Mouse (Mus musculus) cerebellum, adult 9-11 months (tissue): Measurements from ENCODE around the gene Cyp4x1.

ENCODE experiments used
- DNase-seq: peaks from one replicate; pipeline ENCODE4 v3.0.0; 2022

Cyp4x1 gene

GRCm38 (mm10) chr4:115088611-115089338 is 45.3 kb downstream of the Cyp4x1 start, which contains the start of gene Pdzk1ip1:
Gene Pdzk1ip1 (plus strand): TSS chr4:115088708.
- DNase-seq = no peak

DNA sequence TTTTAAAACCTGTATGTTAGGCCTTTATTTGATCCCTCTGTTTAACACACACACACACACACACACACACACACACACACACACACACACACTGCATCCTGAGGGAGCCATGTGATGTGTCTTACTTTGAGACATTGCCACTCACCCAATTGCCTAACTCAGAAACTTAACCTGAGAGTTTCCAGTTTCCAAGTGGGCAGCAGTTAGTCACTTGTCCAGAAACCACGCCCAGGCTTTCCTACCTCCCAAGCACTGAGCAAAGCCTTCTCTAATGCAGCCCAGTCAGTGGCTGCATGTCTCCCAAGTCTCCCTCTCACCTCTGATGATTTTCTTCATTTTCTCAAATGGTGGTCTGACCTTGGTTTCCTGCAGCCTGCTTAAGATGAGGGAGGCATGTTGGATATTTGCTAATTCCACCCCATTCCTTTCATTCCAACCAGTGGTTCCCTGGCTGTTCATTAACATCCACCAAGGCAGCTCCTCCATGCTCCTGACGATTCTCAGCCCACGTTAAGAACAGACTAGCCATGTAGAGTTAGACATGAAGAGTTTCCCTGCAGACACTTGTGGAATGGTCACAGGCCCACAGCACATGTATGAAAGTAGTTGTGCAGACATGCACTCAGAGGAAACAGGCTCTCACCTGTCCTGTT is 47.2 kb downstream of the Cyp4x1 start:
- no peak for DNase-seq

DNA sequence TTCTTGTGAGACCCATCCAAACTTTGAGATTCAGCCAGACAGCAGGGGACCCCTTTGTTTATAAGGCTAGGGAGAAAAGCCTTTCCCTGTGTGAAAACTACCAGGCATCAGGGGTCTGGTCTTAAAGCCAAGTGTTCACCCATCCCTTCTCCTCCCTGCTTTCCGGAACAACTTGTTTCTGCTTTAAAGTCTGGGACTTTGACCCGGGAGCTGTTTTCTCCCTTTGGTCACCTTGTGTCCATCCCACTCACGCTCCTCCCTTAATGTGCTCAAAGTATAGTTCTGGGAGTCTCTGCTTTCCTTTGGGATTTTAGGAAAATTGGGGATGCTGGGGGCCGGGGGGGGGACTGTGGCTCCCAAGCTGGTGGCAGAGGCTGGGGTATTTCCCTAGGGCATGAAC is 47.8 kb downstream of the Cyp4x1 start:
- no peak for DNase-seq

DNA sequence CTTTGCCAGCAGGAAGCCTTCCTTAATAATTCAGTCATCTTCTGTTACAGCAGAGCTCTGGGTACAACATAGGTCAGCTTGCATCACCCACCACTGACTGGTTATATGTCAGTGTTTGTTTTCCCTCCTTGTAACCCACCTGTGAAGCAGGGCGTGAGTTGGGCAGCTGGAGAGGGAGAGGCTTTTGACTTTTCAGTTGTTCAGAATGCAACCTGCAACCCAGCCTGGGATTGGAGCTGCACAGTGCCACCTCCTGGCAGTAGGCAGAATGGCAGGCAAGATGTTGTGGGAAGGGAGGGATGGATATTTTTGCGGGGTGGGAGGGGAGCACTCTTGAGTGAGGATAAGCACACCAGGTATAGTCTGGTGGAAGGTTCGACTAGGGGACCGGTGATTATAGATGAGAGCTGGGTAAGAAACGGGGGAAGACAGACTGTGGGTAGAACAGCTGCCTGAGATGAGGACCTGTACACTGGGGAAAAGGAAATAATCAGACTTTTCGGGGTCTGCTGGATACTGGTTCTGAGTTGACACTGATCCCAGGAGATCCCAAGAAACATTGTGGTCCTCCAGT is 48.5 kb downstream of the Cyp4x1 start:
- no peak for DNase-seq

GRCm38 (mm10) chr4:115083031-115083430 is 51.0 kb downstream of the Cyp4x1 start:
- no peak for DNase-seq

DNA sequence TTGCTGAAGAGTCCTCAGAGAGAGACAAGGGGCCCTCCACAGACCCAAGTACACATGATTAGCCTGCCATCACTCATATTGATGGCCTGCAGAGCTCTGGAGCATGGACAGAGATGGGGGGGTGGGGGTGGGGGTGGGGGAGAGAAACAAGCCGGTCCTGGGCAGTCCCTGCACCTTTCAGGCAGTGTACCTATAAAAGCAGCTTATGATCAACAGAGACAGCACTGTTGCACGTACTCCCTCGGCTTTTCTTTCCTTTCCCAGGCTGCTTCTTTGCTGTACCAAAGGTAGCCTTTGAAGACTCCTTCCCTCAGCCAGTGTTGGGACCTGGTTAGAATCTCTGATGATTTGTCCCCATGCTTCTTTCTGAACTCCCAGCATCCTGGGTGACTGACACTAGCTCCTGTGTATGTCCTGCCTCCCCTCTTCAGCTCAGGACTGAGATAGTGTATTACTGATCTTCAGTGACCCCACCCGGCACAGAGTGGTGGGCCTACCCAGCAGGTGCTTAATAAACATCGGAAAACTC is 54.2 kb downstream of the Cyp4x1 start:
- no peak for DNase-seq

- no peak for DNase-seq
Measured at GRCm38 (mm10) chr4:115078892-115079820, 54.9 kb downstream of the Cyp4x1 start.

GRCm38 (mm10) chr4:115075204-115075915 is 58.7 kb downstream of the Cyp4x1 start:
- no peak for DNase-seq

DNA sequence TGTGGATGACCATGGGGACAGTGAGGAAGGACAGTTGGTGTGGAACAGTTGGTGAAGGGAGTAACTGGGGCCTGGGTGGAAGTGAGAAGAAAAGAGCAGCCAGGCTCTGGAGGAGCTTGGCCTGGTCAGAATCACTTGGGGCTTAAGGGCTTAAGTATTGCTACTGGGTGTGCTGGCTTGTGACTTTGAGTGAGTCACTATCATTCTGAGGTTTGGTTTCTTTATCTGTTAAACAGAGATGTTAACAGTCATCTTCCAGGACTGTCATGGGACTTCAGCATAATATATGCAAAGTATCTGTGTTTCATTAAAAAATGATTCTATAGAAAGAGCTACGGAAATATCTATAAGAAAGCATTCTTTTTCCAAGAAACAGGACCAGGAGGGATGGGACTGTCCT is 59.3 kb downstream of the Cyp4x1 start:
- no peak for DNase-seq

- no peak for DNase-seq
Measured at GRCm38 (mm10) chr4:115071668-115072067, 62.4 kb downstream of the Cyp4x1 start.

DNA sequence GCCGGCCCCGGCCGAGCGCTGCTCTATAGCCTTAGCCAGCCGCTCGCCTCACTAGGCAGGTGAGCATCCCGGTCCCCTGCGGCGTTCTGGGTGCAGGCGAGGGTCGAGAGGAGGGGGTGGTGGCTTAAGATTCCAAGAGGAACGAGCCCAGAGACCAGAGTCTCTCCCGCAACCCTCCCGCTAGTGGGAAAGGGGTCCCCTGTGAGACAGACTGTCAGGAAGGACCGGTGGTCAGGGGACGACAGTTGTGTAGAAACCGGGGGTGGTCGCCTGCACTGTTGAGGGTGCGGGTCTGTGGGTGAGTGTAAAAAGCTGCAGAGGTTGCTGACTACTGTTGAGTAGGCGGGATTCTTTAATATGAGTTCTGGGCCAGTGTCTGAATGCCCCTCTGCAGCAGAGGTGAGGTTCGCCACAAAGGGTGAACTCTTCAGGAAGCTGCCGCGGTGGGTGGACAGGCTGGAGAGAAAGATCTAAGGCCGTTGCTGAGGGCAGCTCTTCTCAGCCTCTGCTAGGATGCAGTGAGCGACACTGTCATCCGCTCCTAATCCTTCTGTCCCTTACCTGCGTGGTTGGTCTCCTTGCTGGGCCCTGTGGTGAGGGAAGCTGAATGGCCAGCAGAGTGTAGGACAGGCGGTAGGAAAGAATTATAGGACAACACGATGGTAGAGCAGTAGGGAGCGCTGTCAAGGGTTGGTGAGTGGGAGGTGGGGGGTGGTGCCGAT is 70.4 kb downstream of the Cyp4x1 start:
- no peak for DNase-seq

DNA sequence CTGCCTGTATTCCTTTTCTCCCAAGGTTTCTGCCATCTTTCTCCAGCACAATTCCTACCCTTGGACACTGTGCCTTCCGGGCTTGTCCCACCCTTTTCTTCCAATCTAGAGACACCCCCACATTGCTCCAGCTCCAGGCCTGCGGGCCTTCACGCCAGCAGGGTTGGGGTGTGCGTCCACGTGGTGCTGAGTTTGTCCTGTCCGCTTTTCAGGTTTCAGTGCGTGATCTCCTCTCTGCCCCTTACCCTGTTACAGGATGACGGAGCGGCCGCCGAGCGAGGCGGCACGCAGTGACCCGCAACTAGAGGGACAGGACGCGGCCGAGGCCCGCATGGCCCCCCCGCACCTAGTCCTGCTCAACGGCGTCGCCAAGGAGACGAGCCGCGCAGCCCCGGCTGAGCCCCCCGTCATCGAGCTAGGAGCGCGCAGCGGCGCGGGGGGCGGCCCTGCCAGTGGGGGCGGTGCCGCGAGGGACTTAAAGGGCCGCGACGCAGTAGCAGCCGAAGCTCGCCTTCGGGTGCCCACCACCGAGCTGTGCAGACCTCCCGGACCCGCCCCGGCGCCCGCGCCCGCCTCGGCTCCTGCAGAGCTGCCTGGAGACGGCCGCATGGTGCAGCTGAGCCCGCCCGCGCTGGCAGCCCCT is 71.1 kb downstream of the Cyp4x1 start:
- no peak for DNase-seq

GRCm38 (mm10) chr4:115062540-115062874 is 71.6 kb downstream of the Cyp4x1 start:
- DNase-seq = no peak

DNA sequence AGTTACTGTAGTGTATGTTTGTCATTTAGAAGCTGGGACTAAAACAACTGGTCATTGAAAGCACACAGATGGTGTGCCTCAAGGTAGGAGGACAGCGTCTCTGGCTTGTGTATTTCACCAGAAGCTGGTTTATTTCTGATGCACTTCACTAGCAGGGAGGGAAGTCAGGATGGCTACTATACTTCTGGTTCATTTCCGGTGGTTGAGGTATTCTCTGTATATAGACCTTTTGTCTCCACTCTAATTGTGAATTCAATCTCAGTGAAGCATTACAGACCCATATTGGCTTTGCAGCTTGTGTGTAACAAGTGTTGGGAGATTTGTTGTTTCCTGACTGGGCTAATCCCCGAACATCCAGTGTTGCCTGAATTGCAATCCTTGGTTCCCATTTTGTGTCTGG is 73.3 kb downstream of the Cyp4x1 start:
- DNase-seq = no peak

DNA sequence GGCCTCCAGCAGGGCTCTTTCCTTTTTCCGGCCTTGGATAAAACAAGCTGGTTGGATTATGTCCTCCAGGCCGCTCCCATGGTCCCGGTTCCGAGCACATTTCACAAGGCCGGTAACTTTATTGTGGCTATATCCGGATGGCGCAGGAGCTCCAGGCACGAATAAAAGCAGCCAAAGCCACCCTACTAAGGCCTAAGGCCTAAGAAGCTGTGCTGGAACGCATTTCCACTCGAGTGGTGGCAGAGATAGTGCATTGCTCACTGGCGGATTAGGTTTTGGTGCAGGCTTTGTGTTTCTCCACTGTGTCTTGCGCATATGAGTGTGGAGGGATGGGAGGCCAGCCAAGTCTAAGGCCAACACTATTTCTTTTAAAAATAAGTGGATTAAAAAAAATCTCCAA is 74.2 kb downstream of the Cyp4x1 start:
- no peak for DNase-seq

DNA sequence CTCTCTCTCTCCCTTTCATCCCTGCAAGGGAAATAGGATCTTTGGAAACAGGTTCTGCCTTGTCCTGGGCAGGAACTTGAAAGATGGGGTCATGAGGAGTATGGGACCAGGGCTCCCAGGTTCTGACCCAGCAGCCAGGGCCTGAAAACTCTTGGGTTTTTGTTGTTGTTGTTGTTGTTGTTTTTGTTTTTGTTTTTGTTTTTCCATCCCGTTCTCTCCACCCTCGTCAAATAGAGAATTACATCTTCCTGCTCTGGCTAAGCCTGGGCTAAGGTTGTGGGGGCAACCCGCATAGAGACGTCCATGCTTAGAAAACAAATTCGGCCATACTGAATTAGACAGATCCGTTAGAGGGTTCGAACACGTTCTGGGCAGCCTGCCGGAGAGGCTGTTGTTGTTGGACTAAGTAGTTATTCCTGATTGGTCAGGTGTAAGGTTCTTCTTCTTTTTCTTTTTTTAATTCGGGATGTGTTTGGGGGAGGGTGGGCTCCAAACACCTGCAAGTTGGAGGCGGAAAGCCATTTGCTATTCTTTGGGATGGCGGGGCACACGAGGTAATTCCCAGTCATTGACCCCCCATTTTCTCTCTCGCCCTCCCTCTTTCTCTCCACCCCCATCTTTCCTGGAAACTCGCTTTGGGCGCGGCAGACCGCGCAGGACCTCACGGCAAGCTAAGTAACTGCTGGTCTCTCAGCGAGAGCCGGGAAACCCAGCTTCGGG is 75.0 kb downstream of the Cyp4x1 start:
- DNase-seq = no peak

GRCm38 (mm10) chr4:115058317-115058761 is 75.7 kb downstream of the Cyp4x1 start:
- no peak for DNase-seq

GRCm38 (mm10) chr4:115057674-115058316 is 76.3 kb downstream of the Cyp4x1 start:
- no peak for DNase-seq

DNA sequence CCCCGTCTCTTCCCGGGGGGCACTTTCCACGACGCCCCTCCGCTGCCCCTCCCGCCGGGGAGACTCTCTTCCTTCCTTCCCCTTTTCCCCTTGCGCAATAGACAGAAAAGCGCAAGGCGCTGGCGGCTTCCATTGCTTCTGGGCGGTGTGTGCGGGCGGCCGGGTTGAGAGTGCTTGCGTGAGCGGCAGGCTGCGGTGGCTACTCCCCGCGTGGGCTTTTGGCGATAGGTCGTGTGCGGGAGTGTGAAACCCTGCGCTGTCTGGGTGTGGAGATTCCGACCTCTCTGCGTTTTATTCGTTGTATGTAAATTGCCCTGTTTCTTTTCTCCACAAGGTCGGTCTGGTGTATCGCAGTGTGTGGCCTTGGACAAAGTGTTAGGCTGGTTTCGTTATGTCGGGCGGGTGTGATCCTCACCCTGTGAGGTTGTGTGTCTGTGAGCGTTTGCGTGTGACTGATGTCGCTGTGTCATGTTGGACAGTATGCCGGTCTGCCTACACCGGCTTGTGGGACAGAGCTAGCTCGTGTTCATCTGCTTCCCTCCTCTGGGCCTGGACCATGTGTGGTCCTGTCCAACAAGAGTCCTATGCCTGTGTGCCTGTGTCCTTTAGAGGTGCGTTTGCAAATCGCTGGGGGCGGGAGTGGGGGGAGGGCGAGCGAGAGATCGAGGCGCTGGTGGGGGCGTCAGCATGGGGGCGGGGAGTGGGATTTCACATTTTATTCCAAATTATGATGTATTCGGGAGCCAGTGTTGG is 77.0 kb downstream of the Cyp4x1 start:
- peak; percentile 19 for DNase-seq
